Mouse (Mus musculus) granulocyte monocyte progenitor cell, adult 5-6 weeks (primary cell): ENCODE results near the gene Hoxa4. TPM values are rescaled to one million over a fixed set of nuclear protein-coding genes. Genes with fewer than 3 reads are reported as not detected.

Experiments
- ATAC-seq: replicated peaks from 2 replicates; pipeline ENCODE4 v1.8.0; 2016; ENCODE audit warnings: mild to moderate bottlenecking, moderate TSS enrichment, inconsistent platforms; ENCODE audit not compliant: poor library complexity, severe bottlenecking
- total RNA-seq, 2 experiments: library from RNA; stranded (forward) in 1 of 2; stranded (reverse) in 1 of 2; fragments of 200-712, 200-1000 nt in 1 of 2; fragments of >200 nt in 1 of 2; fragmentation: Nextera tagmentation in 1 of 2; gene quantifications; 2 replicates each; pipeline ENCODE4 v1.2.3; 2014 to 2017

Gene Hoxa4
- total RNA-seq, 2 experiments from 2014 or later = 0.15 to 0.41 TPM

DNA sequence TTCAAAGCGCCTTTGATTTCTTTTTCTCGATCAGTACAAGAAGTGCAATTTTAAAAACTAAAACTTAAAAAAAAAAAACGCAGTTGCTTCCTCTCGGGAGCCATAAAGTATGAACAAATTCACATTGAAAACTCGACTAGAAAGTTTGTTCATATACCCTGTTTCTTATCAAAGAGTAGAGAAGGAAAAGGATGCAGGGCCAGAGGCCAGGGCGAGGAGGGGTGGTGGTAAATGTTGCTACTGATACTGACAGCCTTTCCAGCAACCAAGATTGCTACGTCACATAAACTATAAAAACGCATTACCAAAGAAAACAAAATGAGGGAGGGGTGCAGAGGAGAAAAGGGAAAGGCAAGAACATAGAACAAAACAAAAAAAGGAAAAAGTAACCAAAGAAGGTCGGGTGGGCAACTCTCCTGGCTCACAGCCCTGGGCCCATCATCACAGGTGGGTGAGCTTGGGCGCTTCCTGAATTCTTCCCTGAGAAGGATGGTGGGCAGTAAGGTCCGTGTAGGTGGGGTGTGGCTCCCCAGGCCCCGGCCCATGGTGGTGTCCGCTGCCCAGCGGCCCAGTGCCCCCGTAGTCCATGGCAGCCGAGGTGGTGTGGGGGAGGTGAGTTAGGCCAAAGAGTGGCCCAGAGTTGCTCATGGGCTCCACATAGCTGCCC, 21.9 kb downstream of the Hoxa4 start:
- ATAC-seq = no peak

GRCm38 (mm10) chr6:52168191-52169055, 23.1 kb downstream of the Hoxa4 start:
- ATAC-seq = no peak

GRCm38 (mm10) chr6:52167736-52168161, 23.8 kb downstream of the Hoxa4 start:
- no peak for ATAC-seq

DNA sequence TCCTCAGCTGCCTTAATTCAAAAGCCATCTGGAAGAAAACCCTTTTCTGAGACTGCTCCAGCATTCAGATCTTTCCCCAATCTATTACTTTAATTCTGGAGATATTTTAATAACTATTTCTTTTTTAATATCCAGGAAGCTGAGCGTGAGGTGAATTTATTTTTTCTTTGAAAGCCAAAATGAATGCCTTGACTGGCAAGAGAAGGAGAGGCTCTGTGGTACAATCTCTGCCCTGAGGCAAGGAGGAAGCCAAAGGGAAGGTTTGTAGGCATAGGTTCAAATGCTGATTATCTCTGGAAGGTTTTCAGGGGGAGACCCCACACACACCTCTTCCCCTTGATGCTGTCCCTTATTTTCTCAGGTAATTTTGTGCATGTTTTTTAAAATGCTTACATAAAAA, 24.4 kb downstream of the Hoxa4 start:
- ATAC-seq = no peak

DNA sequence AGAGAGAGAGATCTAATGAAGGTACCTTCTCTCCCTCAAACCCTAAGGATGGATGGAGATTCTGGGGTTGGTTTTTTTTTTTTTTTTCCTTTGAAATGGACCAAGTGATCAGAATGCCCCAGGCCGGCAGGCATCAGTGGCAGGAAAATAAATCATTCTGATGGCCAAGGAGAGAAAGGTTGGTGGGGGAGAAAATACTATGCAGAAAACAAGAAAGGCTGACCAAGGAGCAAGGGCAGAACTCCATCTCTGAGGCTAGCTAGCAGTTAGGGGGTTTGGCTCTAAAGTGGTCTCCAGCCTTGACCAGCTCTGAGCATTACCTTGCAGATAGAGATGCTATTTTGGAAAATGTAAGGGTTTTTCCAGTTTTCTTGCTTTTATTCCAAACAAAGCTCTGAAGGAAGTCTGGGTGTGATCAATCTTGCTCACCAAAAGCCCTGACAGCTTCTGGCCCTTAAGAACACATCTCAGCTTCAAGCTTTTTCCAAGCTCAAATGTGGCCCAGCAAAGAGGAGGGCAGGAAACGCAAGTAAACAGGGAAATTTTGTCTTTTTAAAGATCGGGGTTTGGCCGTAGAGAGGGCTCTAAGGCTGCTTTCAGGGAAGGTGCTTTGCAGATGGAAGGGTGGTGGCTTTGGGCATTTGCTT, 25.0 kb downstream of the Hoxa4 start:
- ATAC-seq = no peak

- ATAC-seq = no peak
Observed at GRCm38 (mm10) chr6:52165441-52166370, 25.8 kb downstream of the Hoxa4 start.

- no peak for ATAC-seq
Observed at GRCm38 (mm10) chr6:52164626-52165440, 26.7 kb downstream of the Hoxa4 start, which contains the start of gene Hoxa2. TSS of gene Hoxa2 (minus strand) at chr6:52164831.

- ATAC-seq = no peak
Observed at GRCm38 (mm10) chr6:52164051-52164625, 27.4 kb downstream of the Hoxa4 start.

DNA sequence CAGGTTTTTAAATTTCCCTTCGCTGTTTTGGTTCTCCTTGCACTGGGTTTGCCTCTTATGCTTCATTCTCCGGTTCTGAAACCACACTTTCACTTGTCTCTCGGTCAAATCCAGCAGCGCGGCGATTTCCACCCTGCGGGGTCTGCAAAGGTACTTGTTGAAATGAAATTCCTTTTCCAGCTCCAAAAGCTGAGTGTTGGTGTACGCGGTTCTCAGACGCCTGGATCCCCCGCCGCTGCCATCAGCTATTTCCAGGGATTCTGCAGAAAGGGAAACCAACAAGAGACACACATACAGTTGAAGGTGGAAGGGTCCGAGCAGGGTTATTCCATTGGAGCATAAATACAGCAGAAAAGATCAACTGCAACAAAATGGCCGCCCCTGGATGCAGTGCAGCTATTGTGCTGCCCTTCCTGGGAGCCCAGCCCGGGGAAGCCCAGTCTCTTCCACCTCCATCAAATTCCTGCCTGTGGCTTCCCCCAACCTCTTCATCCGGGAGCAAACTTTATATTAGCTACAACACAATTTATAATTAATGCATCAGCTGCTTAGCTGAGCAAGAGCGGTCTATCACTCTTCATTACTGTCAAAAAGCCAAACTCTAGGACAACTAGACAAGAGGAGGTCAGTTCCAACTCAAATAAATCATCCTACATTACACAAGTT, 28.1 kb downstream of the Hoxa4 start:
- no peak for ATAC-seq

DNA sequence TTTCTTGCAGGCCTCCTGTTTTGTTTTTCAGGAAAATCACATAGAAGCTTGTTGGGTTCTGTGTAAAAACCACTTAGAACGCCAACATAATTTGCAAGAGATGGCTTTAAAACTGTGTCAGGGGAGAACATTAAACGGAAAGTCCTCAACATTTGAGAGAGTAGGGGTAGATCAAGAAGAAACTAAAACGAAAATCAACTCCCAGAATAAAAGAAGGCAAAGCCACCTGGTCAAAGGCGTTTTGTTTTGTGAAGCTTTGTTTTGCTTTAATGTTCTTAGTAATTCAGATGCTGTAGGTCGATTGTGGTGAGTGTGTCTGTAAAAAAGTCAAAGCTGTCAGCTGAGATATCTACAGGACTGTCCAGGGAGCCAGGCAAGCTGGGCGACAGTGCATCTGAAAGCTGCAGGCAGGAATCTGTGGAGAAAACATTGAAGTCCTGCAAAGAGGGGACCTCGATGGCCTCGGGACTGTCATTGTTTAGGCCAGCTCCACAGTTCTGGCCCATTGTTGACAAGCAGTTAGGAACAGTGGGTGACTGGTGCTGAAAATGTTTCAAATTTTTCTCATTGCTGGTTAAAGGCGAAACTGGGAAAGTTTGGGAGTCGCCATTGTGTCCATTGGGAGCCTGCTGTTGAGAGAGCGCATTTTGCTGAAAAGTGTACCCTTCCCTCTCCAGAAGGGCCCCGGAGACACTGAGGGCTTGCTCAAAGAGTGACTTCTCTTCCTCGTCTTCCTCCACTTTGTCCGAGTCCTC, 28.8 kb downstream of the Hoxa4 start:
- ATAC-seq = no peak

- ATAC-seq = no peak
Observed at GRCm38 (mm10) chr6:52162093-52162380, 29.5 kb downstream of the Hoxa4 start.

GRCm38 (mm10) chr6:52161336-52162092, 30.0 kb downstream of the Hoxa4 start:
- ATAC-seq = no peak

- ATAC-seq = no peak
Observed at GRCm38 (mm10) chr6:52160511-52161335, 30.8 kb downstream of the Hoxa4 start.

DNA sequence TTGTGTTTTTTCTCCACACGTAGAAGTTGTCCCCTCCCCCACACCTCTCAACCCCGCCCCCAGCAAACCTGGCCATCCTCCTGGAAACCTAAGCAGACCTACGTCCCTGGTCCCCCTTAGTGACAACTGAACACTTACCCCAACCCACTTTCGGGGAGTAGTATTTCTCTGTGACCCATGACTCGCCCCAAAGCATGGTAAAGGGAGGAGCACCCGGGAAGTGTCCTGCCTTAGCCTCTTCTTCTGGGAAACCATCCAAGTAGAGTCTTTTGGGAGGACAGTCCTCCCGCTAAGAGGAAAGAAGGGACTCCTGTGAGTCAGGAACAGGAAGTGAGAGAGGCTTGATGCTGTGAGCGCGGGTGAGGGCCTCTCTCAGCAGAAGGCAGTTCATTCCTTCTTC, 31.6 kb downstream of the Hoxa4 start:
- peak; percentile 50 for ATAC-seq

- no peak for ATAC-seq
Observed at GRCm38 (mm10) chr6:52159164-52159761, 32.3 kb downstream of the Hoxa4 start.
